Mouse (Mus musculus): ENCODE results near the gene Brpf1.

GRCm38 (mm10) chr6:113362241-113362640, 55.3 kb downstream of the Brpf1 start:
- TF ChIP-seq GATA1 (IDR thresholded peaks at IDR 0.05; ENCODE audit: borderline replicate concordance, low read length) (no peak), FLI1 (IDR thresholded peaks at IDR 0.05; ENCODE audit: low read length) (no peak)

Data from megakaryocyte, embryonic 14.5 days (primary cell).